Mouse (Mus musculus): ENCODE measurements around the gene Sar1b.
"Not testable (repeated sequence)": the region's sequence is repeated elsewhere in the genome, so short reads cannot be mapped to it uniquely, and the experiment has no call there.

Gene Sar1b

DNA sequence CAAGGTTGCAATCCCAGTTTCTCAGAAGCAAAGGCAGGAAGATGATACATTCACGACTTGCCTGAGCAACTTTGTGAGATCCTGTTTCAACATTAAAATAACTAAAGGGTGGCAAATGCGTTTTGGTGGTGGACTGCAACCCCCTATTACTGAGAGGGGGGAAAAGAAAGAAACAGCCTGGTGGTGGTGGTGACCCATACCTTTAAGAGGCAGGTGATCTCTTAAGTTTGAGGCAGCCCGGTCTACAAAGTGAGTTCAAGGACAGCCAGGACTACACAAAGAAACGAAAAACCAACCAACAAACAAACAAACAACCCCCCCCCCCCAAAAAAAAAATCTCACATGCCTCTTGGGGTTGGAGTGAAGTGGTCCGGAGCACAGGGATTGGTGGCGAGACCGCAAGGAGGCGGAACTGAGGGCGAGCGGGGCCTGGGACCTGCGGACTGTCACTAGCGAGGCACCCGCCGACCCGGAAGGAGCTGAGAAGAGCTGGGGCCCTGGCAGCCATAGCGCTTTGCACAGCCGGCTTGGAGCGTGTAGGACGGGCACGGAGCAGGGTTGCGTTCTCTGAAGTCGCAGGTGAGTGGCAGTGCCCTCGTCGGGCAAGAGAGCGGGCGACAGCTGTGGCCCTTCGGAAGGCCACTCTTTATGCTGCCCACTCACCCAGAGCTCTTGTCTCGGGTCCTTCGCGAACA, at the start of gene Sar1b, which contains the start of gene Sec24a:
Gene Sar1b, plus strand, starts transcription at position 475 of the 695 bp plus-strand sequence.
Gene Sec24a, minus strand, starts transcription at position 422 of the 695 bp plus-strand sequence.
- peak; percentile 80 for DNase-seq

DNA sequence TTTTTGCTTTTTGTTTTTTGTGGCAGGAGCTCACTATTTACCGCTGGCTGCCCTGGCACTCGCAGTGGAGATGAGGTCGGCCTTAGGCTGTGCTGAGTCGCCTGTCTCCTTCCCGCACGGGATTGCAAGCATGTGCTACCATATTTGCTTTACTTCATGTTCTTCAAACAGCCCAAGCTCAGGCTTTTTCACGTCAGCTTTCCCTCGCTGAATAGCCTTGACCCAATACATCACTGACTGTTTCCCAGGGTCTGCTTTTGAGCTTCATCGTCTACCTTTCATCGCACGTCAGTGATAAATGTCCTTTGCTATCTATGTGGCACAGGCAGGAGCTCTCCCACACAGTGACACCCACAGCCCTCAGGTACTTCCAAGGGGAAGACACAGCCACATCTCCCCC, 42.4 kb upstream of the Sar1b start:
- DNase-seq, result no peak

DNA sequence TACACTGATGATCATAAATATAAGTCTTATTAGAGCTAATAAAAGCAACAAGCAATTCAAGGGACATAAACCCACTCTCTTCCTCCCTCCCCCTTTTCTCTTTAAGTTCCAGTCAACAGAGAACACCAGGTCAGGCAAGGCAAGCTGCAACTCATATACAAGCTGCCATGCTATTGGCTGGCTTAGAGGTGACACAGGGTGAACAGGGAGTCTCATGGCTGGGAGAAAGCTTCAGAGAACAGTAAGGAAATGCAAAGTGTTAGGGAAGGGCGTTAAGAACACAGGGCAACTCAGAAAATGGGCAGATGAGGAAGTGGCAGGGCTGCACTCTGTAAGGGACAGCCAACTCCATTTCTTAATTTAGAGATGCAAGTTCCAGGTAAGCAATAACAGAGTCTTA, 30.6 kb upstream of the Sar1b start:
- DNase-seq, result no peak

DNA sequence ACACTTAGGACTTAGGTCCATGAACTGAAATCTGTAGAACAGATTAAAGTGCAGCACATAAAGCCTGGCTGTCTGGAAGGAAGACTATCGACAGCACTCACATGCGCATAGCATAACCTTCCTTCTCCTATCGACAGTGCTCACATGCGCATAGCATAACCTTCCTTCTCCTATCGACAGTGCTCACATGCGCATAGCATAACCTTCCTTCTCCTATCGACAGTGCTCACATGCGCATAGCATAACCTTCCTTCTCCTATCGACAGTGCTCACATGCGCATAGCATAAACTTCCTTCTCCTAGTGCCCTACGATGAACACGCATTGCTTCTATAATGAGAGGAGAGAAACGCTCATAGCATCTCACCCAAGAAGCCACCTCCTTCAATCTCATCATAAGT, 29.3 kb upstream of the Sar1b start:
- not testable (repeated sequence) for DNase-seq

DNA sequence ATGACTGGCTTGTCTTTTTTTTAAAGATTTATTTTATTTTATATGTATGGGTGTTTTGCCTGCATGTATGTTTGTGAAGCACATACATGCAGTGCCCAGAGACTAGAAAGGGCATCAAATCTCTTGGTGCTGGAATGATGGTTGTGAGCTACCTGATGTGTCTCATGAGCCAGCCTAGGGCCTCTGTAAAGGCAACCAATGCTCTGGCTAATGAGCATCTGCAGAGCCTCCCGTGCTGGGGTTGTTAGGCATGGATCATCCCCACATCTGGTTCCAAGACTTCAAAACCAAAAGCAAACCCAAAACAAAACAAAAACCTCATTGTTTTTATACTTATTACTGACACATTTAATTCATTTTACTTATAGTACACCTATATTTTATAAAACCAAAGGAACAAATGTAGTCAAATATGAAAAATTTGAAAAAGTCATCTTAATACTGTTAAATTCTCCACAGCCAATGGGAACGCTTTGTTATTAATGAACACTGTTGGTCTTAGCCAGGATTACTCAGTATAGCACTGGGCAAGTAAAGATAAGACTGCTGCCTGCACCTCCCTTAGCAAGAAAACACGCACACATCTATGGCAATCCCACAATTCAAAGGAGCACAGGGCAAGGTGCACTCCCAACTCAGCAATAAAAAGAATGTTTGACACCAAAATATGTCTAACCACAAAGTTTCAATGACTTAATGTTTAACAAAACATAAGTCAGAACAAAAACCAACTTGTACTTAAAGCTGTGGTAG, 24.7 kb upstream of the Sar1b start:
- DNase-seq, result no peak

DNA sequence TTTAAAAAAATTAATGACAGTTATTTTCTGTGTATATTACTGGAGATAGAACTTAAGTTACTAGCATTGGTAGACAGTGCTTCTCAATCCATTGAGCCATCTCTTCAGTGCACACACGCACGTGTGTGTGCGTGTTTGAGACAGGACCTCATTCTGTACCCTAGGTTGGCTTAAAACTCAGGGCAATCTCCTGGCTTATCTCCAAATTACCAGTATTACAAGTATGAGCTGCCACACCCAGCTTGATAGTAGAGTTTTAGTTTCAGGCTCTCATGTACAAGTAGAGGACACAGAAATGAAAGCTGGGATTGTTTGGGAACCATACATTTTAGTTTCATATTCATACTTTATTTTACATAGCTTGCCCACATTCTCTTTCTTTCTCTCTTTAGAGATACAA, 22.8 kb upstream of the Sar1b start:
- no peak for DNase-seq

DNA sequence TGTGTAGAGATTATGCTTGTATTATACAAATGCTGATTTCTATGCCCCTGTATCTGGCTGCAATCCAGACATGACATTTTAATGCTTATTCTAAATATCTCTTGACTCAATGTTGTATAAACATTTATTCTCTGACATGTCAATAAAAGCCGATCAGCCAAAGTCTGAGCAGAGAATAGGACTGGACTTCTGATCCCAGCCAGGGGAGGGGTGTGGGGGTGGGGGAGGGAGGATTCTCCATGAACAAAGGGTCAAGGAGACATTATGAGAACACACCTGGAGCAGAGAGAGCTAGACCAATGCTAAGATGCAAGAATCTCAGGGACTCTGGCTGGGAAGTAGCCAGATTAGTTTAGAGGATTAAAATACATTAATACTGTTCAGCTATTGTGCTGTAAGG, 17.4 kb upstream of the Sar1b start:
- no peak for DNase-seq

DNA sequence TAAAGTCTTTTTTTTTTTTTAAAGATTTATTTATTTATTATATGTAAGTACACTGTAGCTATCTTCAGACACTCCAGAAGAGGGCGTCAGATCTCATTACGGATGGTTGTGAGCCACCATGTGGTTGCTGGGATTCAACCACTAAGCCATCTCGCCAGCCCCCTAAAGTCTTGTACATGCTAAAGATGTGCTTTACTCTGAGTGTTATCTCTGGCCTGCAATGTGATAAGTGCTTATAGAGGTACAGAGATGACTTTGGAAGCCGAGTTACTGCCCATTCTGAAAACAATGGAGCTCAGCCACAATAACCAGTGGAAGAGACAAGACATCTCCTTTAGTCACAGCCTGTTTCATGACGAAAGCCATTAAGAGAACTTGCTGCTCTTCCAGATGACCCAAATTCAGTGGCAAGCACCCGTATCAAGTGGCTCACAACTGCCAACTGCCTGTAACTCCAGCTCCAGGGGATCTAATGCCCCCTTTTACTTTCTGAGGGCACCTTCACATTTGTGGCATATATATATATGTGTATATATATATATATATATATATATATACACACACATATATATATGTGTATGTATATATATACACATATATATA, 11.8 kb upstream of the Sar1b start:
- not testable (repeated sequence) for DNase-seq

DNA sequence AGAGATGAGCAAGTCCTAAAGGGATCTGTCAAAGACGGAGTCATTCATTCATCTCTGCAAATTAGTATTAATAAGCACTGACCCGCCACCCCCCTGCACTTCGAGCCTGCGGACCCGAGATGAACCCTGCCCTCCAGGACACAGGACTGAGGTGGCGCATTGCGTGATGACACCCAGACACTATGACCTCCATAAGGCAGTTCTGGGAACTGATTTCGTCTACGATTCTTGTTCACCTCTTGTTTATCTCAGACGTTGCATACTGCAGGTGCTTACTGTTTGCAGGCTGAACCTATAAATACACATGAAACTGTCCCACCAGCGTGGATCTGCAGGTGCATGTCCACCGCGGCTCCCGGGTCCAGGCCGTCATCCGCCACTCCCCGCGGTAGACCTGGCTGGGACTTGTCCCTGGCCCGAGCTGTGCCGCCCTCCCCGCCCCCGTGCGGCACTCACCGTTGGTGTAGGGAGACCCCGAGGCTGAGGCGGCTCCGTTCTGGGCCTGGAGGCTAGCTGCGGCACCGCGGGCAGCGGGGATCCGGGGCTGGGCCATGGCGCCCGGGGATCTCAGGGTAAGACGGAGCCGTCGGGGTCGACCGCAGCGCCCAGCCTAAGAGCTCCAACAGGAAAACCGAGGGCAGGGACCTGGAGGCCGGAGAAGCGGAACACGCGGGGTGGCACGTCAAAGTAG, 7.7 kb upstream of the Sar1b start:
- no peak for DNase-seq

DNA sequence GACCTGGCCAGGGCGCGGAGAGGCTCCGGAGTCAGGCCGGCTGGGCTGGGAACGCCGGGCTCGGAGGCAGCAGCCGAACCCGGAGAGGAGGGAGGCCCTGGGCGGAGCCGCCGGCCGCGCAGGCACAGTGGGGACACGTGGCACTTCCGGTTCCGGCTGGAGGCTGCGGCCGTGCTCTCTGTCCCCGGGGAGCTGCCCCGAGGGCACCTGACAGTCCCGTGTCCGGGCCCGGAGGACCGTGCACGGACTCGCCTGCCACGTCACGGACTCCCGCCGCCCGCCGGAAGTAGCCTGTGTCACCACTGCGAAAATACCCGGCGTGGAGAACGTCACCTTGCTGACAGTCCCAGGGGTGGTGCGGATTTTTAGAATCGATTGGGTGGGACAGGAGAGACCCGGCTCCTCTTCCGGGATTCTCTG, 7.1 kb upstream of the Sar1b start:
- peak; percentile 93 for DNase-seq

DNA sequence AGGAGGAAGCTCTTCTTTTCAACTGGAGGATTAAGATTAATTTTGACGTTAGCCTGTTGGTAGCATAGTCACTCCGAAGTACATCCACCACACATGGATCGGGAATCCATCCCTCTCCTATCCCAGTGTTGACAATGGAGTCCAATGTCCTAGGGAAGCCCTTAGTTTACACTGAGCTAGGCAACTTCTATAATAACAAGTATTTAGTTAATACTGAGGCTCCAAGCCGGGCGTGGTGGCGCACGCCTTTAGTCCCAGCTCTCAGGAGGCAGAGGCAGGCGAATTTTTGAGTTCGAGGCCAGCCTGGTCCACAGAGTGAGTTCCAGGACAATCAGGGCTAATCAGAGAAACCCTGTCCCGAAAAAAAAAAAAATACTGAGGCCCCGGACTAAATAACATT, 6.5 kb upstream of the Sar1b start:
- no peak for DNase-seq

DNA sequence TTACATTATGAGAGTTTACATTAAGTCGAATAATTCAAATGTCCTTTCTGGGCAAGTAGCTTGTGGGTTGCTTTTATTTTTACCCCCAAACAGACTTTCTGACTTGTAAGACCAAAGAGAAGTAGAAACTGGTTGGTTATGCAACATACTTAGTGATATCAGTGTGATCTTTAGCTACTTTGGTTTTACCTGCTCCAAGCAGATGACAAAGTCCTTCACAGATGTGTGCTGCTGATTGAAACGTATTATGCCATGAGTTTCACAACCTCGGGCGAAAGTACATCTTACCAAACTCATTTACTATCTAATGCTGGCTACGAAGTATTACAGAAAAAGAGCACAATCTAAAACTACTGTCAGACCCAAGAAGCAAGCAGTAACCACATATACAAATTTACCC, 5.9 kb upstream of the Sar1b start:
- DNase-seq, result no peak

DNA sequence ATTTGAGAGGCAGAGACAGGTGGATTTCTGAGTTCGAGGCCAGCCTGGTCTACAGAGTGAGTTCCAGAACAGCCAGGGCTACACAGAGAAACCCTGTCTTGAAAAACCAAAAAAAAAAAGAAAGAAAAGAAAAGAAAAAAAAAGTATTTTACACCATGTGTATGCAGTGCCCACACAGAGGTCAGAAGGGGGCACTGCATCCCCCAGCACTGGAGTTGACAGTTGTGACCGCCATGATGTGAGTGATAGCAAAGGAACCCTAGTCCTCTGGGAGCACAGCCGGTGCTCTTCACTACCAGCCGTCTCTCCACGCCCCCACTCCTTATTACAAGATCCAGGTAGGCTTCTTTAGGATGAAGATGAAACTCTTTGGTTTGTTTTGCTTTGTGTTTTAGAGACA, 5.3 kb upstream of the Sar1b start:
- not testable (repeated sequence) for DNase-seq

DNA sequence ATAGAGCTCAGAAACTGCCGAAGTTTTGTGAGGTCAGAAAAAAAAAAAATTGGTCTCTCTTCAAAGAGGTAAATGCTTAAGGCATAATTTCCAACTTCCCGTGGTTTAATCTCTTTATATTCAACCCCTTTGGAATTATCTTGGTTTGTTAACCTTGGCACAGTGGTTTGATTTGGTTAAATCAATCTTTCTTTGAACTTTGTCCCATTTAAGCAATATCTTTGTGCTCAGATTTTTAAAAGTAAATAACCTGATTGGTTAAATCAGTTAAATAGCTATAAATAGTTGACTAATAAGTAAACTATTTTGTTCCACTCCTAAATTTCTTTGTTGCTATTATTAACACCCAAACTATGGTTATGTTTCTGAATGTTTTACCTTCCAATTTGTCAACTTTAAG, 4.2 kb upstream of the Sar1b start:
- DNase-seq, result no peak

DNA sequence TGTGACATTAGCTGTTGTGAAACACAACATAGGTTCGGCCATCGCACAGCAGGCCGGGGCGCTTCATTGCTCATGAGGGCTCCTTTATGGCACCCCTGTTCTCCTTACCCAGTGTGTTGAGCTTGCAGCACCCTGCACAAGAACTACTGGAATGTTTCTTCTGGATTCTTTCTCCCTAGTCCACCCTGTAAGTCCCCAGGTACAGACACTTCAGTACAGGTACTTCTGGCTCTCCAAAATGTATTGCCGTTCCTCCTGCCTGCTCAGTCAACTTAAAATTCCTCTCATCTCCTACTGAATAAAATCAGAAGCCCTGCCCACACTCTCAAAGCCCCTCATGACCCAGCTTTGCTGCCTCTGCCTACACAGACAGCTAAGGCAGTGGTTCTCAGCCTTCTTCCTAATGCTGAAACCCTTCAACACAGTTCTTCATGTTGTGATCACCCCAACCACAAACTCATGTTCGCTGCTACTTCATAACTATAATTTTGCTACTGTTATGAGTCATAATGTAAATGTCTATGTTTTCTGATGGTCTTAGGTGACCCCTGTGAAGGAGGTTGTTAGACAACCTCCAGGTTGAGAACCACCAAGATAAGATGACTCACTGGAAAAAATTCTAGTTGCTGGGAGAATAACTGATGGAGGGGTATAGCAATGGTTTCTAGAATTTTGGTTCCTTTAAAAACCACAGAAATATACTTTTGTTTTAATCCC, 3.4 kb upstream of the Sar1b start:
- no peak for DNase-seq

DNA sequence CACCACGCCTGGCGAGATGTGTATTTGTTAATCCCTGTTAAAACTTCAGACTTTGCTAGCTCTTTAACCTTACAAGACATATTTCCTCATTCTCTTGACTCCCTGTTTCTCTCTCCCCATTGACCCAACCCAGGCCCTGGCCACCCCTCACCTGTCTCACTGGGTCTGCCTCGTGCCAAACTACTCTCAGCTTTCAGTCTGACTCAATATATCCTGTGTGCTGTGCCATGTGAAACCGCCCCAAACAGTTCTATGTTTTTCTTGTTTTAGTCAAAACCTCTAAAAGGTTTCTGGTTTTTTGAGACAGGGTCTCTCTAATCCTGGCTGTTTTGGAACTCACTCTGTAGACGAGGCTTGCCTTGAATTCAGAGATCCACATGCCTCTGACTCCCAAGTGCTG, 2.2 kb upstream of the Sar1b start:
- DNase-seq, result no peak

DNA sequence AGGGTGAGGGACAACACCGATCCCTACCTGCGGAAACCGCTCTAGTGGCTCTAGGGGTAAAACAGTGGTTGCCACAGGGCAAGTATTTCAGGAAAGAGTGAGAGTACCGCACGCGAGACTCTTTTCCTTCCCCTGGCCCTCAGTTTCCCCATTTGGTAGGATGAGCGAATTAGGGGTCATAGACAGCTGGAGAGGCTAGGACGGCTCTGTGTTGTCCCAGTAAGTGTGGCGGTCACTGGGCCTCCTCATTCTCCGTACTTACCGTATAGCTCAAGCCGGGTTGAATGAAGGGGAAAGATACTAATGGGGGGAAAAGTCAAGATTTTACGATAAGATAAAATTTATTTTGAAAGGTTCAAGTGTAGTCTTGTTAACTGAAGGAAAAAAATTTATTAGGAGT, 468 bp downstream of the Sar1b start:
- DNase-seq, result no peak

DNA sequence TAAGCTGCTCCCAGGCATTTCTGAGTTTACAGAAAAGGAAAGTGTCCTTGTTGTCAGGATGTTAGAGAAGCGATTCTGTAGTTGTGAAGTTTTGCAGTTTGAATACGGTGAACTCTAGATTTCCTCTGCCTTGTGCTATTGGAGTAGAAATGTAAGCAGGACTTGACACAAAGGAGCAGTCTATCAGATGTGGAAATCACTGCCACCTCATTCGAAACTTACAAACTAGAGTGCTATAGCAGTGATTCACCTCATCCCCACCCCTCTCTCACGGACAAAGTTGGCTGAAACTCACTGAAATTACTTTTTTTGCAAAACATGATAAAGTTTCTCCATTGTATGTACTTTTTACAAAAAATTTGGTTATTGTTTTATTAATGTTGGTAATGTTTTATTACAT, 1.3 kb downstream of the Sar1b start:
- DNase-seq, result no peak

DNA sequence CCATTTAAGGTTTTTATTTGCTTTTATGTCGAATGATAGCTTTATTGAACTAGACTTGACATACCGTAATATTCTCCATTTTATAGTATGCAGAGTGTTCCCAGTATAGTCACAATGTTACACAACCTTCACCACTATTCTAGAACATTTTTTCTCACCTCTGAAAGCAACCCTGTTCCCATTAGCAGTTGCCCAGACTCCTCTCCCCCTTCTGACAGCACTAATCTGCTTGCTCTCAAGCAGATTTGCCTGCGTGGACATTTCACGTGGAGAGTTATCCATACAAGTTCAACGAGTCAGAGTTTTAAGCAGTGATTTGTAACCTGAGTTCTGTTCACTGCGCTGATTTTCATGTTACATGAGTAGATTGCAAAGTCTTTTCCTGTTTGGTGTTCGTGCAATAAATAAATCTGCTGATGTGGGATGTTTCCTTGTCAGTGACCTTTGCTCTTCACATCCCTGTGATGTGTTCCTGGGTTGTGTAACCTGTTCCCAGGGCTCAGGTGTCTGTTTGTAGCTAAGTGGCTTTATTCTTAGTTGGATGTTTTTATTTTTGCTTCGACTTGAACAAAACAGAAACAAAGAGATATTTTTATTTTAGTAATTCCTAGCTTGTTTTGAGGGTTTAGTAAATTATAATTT, 4.2 kb downstream of the Sar1b start:
- DNase-seq, result no peak

DNA sequence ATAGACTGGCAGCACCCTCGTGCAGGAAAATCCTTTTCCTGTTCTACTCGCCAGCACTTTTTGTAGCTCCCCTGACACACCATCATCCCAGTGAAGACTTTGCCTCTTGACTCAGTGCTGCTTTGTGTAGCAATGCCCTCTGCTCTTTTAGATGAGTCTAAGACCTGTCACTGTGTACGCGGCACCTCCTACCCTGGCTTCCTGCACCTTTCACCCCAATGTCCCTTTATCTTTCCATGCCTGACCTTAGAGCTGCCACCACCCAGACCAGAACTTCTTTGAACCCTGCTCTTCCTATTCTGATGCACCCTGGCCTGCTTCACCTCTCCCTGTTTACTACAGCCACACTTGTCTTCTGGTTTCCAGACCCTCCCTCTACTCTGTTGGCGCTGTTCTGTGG, 4.8 kb downstream of the Sar1b start:
- DNase-seq, result no peak

DNA sequence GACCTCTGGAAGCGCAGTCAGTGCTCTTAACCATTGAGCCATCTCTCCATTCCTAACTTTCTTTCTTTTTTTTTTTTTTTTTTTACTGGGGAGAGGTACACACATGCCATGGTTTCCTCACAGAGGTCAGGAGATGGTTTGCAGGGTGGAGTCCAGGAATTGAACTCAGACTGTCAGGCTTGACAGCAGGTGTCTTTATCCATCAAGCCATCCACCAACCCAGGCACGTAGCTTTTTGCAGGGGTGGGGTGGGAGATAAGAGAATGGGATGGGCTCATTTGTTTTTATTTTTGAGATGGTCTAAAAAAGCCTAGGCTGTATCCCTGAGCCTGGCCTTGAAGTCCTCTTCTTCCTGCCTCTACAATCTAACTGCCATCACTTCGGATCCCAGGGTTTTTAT, 12.0 kb downstream of the Sar1b start:
- no peak for DNase-seq

DNA sequence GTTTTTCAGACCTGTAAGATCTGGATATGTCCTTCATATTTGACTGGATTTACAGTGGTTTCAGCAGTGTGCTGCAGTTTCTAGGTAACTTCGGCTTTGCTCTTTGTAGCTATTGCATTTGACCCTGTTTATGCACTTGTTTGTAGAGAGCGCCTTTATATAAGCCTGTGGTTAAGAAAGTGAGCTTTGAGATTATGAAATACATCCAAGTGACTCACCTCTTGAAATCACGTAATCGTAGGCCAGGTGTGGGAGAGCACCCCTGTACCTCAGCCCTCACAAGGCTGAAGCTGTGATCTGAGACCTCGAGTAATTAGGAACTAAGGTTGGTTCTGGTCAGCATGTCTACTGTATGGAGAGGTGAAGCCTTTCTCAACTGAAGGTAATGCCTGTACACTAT, 14.0 kb downstream of the Sar1b start:
- no peak for DNase-seq
